Mouse (Mus musculus): ENCODE data around the gene Mrpl44.

Gene Mrpl44

DNA sequence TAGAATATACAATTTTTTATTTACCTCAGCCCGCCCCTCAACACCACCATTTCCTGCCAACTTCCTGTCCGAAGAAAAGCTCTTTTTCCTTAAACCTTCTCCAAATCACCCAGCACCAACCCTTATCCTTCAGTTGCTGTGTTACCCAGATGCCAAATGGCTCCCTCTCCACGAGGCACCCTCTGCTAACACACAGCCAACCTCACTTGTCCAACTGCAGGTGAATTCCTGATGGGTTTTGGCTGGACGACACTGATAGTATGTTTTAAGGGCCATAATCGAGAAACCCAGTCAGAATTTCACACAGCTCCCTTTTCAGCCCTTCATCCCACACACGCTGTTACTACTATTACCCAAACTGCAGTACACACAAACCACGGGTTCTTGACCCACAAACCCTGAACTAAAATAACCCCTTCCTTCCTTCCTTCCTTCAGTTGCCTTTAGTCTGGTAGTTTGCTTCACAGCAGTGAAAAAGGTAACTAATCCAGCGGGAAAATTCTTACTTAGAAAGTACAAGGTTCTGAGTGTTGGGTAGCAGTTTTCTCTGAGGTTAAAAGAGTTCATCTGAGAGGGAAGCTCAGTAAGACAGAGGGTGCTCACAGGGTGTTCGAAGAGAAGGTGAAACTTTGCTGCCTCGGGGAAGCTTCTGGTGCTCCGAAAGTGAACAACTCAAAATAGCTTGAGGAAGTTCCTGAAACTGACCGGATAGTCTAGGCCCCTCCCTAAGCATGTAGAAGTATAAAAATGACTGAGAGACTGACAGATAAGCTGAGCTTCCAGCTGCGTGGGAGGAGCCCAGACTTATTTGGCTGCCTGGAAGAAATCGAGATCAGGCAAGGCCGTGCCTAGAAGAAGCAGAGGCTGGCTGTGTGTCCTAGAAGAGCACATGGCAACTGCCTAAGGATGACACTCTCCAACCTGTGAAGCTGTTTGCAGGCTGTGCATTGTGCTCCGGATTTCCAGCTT is 13.3 kb upstream of the Mrpl44 start:
- DNase-seq (ENCODE audit: low spot score), result no peak

DNA sequence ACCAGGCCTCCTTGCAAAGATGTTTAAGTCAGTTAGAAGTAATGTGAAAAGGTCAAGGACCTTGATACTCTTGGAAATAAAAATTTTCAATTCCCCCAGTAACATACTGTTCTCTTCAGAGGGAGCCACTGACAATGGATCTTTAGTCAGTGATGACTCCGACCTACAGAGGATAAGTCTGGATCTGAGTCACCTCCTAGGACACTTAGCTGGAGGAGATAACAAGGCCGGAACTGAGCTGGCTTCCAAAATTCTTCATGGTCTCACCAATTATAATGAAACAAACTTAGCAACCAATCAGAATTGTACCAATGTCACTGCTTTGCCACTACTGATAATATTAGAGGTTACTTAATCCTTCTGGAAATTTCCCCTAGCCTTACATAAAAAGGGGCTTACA is 11.8 kb upstream of the Mrpl44 start:
- DNase-seq (ENCODE audit: low spot score), result no peak

DNA sequence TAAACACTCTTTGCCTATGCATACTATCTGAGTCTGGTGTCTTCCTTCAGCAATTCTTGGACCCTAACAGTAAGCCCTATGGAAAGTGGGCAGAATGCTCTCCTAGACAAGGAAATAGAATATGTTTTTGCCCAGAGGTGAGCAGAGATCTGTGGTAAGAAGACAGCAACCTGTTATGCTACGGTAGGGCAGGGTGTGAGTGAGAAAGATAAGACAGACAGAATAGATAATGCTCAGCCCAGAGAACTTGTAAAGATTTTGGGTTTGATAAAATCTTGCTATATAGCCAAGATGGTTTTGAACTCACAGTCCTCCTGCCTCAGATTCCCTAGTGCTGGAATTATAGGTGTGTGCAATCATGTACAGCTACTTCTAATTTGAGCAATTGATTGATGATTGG is 11.3 kb upstream of the Mrpl44 start:
- DNase-seq (ENCODE audit: low spot score), result no peak

DNA sequence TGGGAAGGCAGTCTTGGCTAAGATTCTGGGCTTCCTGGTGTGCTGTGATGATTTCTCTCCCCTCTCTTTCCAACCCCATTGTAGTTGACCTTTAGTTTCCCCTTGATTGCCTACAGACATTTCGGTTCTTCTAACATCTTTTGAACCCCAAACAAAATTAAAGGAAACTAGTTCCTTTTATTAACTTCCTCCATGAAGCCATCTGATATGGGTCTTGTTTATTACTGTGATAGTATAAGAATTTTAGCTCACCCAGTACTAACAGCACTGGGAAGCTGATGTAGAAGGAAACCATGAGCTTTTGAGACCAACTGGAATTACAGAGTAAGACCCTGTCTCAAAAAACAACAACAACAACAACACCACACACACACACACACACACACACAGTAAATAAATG is 7.6 kb upstream of the Mrpl44 start:
- no peak for DNase-seq (ENCODE audit: low spot score)

DNA sequence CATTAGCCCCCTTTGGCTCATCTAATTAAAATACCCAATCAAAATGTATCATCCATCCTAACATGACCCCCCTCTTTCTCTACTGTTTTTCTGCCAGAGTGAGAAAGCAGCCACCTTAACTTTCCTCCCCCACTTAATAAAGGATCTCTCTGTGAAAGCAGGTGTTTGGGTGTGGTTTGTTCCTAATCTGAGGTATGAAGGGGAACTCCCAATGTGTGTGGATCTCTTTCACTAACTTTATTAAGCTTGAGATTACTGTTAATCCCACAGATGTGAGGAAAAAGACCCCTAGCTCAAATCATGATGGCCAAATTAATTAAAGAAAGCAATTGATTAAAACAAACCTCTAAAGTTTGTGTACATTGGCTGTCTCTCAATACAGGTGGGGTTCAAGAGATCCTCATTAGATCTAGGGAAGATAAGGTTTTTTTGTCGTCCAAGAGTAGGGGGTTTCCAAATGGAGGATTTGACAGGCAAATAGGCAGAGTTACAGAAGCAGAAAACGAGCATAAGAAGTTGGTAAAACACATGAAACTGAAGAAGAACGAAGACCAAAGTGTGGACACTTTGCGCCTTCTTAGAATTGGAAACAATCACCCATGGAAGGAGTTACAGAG is 1.5 kb upstream of the Mrpl44 start:
- DNase-seq (ENCODE audit: low spot score), result no peak

DNA sequence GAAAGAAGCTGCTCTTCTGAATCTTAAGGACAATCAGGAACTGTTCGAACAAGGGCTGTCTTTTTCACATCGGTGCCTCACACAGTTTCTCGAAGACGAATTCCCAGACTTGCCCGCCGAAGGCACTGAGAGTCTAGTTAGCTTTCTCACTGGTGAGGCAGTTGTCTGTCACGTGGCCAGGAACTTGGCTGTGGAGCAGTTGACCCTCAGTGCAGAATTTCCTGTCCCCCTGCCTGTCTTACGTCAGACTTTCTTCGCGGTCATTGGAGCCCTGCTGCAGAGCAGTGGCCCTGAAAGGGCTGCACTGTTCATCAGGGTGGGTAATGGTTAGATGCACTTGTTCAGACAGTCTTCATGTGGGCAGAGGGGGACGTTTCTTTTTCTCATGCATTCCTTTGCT is 2.2 kb downstream of the Mrpl44 start:
- DNase-seq (ENCODE audit: low spot score), result no peak

DNA sequence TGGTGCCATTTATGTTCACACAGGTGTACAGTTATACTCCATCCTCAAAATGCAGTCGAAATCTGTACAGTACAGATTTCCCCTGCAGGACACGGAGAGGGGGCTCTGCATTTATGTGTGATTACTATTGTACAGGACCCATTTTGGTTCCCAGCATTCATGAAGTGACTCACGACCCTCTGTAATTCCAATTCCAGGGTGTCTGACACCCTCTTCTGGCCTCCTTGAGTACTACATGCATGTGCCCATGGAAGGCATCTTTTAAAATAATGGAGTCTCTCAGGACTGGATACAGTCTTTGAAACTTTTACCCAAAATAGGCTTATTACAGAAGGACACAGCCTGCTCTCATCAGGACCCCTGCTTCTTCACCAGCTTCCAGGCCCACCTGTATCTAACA is 6.6 kb downstream of the Mrpl44 start:
- no peak for DNase-seq (ENCODE audit: low spot score)

DNA sequence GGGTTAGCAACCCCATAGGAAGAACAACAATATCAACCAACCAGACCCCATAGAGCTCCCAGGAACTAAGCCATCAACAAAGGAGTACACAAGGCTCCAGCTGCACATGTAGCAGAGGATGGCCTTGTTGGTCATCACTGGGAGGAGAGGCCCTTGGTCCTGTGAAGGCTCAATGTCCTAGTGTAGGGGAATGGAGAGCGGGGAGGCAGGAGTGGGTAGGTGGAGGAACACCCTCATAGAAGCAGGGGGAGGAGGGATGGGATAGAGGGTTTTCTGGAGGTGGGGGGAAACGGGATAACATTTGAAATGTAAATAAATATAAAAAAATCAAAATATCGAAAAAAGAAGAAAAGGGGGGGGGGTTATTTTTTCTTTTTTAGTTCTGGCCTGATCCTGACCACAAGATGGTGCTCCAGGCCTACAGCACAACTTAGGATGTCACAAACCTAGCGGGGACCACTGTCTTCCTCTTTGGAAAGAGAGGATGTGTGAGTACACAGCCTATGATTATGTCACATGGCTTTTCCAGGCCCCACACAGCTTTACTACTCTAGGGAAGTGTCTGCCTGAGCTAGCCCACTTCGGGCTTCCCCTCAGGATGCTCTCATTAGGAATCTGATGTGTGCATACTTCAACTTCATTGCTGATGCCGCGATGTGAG is 10.6 kb downstream of the Mrpl44 start:
- no peak for DNase-seq (ENCODE audit: low spot score)

DNA sequence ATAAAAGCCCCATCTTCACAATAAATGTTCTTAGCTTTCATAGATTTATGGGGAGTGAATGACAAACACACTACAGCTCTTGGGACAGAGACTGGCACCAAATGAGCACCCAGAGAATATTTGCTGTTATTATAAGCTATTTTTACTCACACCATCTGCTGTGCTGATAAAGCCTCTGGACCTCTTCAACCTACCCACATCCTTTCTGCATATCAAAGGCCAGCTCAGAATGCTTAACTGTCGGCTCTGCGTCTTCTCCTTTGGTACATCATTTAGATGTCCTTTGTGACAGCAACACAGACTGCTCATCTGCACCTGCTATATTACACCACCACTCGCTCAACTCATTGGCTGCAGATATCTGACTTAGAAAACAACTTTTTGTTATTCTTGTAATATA is 21.3 kb downstream of the Mrpl44 start:
- no peak for DNase-seq (ENCODE audit: low spot score)

DNA sequence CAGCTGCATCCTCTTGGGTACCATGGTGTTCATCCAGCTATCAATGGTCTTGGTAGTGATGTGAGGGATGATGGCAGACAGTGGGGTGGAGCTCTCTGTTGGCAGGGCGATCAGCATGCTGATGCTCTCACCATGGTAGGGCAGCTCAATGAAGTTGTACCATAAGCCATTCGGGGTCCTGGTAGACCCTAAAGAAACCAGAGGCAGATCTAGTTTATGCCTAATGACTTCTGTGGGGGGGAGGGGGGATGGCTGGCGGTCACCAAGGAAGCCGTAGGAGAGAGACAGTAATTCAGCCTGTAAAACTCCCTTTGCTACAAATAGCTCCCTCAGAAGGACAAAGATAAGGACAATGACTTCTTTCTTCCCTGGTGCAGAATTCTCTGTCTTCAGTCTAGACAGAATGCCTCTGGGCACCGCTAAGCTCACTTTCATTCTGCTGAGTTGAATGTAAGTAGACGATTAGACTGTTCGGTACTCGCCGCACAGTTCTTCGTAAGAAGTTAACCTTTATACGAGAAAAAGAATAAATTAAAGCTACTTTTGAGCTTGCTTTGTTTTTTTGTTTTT is 27.1 kb downstream of the Mrpl44 start:
- DNase-seq (ENCODE audit: low spot score), result no peak

DNA sequence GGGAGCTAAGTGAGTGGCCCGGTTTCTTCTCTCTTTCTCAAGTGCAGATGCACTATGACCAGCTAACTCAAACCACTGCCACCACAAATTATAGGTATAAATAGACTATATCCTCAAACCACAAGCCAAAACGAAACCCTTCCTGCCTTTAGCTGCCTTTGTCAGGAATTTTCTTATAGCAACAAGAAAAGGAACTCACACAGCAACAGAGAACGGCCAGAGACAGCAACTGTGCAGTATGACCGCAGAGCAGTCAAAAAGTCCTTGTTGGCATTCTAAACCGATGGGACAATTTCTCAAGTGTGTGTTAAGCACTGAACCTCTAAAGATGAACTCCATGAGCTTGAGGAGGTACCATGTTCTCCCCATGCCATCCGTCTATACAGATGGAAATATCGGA is 27.8 kb downstream of the Mrpl44 start:
- DNase-seq (ENCODE audit: low spot score), result no peak

DNA sequence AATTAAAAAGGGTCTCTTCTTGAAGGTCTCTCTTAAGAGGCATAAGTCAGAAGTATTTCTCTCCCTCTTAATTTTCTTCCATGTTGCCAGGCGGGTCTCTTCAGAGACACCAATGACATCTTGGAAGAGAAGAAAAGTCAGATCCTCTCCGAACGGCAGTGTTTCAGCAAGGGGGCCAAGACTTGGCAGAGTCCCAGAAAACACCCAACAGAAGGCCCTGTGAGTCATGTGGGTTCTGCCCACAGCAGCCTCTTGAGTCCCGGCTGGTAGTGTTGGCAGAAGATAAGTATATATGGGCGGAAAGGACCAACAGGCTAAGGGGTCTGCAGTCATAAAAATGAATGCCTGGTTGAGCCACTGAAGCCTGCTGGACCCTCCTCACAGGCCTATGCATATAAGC is 31.0 kb downstream of the Mrpl44 start:
- DNase-seq (ENCODE audit: low spot score), result no peak

DNA sequence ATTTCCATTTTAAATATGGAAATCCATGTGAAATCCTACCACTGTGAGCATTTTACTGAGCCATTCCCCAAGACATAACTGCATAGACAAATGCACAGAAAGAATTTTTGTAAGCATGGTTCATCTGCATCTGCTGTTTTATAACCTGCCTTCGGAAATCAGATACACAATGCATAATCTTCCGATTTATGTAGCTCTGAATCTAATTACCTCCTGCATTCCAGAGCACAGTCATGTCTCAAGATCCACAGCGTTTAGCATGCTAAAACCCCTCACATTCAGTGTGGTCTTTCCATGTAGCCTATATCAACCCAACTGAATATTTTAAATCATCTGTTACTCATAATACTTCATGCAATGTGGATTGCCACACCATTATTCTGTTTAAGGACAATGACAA is 33.6 kb downstream of the Mrpl44 start:
- DNase-seq (ENCODE audit: low spot score), result no peak

DNA sequence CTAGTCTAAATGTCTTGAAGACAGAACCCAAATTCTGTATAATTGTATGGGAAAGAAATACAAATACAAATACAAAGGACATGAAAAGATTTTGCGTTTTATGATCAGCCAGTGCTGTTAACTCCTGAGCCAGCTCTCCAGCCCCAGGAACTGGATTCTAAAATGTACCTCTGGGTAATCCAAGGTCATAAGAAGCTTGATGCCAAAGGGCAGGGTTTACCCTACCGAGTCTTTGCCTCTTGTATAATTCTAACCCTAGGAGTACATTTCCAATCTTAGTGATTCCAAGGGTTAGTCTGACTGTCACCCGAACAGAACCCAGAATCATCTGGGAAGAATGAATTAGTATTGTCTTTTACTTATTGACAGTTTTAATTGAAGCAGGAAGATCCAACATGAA is 39.6 kb downstream of the Mrpl44 start:
- no peak for DNase-seq (ENCODE audit: low spot score)

DNA sequence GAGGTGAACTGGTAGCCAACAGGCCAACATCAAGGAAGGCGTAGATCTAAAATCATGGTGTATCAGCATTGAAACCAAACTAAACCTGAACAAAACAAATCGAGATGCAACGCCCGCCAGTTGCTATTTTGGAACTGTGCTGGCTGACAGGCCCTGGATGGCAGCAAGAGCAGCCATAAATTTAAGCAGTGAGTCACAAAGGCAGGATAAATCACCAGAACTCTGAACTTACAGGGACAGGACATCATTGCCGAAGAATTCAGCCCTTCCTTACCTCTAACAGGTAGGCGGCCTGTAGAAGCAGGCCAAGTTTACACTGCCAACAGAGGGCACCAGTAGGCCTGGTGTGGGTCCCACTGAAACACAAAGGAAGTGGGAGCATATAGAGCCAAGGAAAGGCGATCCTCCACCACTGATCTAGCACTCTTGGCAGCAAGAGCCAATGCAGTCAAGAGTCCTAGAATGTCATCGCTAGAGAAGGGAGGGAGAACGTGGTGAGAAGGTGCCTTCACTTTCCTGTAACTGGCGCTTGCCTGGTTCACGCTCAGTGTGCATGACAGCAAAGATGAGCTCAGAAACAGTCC is 43.6 kb downstream of the Mrpl44 start:
- no peak for DNase-seq (ENCODE audit: low spot score)

DNA sequence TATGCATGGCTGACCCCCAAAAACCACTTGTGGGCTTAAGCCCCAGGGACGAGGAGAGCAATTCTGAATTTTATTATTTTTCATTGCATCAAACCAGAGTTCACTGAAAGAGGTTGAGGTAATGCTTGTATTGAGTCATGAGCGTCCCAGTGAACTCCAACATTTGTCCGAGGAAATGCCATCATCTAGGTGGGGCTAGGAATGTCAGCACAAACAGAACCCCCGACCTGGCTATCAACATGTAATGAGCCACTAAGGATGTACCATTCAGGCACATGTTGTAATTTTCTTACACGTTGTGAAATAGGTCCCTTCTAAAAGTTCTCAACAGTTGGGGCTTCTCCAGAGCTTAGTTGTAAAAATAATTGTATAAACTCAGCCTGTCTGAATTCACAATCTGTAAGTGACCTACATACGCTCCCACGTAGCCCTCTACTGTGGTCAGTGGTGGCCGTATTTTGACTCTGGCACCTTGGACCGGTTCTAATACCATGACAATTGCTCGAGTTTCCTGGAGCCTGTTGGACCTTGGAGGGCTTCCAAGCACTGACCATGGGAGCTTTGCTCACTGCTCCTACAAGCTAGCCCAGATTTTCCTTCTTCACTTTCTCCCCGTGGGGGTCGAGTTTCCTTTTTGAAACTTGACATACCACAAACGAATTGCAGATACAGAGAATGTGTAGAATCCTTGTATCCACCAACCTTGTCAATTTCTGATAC is 47.1 kb downstream of the Mrpl44 start:
- no peak for DNase-seq (ENCODE audit: low spot score)

DNA sequence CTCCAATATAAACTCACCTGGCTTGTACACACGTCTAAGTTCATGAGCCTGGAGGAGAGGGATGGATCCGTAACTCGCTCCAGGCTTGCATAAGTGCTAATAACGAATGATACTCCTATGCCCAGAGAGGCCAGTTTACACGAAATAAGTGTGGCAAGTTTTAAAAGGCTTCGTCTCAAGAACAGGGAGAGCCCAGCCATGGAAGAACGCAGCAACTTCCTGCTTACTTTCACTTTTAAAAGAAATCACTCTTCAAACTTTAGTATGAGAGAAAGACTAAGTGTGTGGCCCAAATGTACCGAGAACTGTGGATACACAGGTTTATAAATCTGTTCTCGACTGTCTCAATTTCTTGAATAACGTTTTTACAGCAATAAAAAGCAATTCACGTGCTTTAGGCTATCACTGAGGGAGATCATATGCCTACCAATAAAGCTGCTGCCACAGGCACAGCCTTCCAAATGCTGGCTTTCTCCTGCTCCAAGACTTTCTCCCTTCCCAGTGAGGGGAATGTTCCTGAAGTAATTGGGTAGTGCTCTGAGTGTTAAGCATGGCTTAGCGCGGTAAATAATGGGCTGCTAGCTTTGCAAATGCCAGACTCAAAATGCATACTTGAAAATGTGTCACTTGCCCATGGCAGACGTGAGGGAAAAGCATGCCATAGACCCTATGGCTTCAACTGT is 48.3 kb downstream of the Mrpl44 start:
- no peak for DNase-seq (ENCODE audit: low spot score)

Data from layer of hippocampus, adult 9-10 months (tissue).